Mouse (Mus musculus) MEL-GATA-1-ER (cell line): ENCODE results near the gene Psmb11.
A peak's percentile ranks its signal among the peaks of the same experiment; 100 is the strongest.

ENCODE experiments used
- DNase-seq: peaks from one replicate; pipeline ENCODE4 v3.0.0-alpha.2; 2012; ENCODE audit warnings: low read depth; ENCODE audit errors: extremely low read depth

The Psmb11 gene

DNA sequence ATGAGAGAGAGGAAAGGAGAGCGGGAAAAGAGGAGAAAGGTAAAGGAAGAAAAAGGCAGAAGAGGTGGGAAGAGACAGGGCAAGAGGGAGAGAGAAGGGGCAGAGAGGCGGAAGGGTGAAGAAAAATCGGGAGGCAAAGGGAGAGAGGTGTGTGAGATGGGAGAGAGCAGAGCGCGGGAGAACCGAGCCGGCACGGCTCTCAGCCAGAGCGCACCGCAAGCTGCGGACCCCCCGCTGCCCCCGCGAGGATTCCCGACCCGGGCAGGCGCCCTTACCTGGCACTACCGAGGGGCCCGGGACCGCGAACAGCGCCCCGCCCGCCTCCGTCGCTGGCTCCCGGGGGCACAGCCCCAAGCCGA is 19.7 kb downstream of the Psmb11 start, which contains the start of gene Gm17606:
Gene Gm17606 (plus strand): TSS at position 7 of the 359 bp plus-strand sequence.
- DNase-seq = no peak

DNA sequence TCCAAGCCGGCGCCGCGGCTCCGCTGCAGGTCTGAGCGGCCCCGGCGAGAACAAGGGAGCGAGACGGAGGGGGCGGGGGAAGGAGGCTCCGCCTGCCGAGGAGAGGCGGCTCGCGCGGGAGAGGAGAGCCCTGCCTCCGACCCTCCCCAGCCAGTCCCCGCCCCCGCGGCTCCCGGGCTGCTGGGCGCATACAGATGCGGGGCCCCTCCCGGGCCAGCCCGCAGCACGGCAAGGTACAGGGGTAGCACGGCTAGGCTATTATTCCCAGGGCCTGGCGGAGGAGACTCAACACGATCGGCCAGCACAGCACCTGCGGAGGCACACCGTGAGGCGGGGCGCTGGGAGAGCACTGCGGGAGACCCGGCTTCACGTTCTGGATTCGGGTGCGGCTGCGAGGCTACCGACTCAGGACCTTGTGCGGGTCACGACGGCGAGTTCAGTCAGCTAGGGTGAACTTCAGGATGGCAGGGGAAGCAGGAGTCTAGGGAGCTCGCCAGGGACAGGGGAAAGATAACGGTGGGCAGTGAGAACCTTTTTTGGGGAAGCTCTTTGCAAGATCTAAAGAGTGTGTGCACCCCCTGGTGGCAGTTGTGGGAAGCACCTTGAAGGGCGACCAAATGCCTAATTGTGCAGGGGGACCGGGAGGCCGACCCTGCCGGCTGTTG is 20.2 kb downstream of the Psmb11 start, which contains the start of gene Cdh24:
Gene Cdh24 (minus strand): TSS at position 60 of the 665 bp plus-strand sequence.
- DNase-seq = peak; percentile 71

DNA sequence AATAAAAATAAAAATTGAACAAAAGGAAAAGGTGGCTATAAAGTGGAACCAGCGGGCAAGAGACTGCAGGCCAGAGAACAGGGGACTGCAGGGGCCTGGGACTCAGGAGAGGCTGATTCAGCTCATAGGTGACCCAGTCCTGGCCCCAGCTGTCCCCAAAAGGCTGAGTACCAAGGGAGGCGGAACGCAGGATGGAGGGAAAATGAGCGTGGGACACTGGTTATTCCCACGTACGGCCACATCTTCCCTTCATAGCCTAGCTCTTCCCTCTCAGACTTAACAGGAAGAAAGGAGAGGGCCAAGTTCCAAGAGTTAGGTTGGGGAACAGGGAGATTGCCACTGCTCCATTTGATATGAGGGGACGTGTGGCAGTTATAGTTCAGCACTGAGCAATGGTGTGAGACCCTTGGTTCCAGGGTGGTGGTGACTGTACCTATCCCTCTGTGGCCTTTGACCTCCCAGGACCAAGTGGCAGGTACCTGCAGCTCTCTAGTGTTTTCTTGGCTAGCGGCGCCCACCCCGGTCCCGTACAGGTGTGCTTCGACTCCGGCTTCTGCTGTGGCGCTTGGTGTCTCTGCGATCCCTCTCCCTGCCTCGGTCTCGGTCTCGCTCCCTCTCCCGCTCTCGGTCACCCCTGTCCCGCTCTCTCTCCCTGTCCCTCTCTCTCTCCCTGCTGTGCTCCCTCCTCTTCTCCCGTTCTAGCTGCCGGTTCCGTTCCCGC is 21.2 kb downstream of the Psmb11 start:
- DNase-seq = no peak

DNA sequence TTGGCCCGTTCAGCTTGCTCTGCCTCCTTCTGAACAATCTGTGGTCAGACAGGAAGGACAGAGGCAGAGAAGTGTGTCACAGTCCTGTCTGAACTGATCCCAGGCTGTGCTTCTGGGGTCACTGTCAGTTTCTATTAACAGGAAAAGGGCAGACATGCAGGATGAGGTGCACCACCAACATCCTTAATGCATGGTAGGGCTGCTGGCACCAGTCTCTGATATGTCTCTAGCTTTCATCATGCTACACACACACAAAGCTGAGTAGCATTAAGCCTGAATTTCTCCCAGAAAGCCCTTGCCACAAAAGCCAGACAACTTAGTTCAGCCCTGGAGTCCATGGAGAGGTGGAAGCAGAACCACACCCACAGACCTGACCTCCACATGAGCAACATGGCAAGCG is 21.8 kb downstream of the Psmb11 start:
- DNase-seq = no peak

DNA sequence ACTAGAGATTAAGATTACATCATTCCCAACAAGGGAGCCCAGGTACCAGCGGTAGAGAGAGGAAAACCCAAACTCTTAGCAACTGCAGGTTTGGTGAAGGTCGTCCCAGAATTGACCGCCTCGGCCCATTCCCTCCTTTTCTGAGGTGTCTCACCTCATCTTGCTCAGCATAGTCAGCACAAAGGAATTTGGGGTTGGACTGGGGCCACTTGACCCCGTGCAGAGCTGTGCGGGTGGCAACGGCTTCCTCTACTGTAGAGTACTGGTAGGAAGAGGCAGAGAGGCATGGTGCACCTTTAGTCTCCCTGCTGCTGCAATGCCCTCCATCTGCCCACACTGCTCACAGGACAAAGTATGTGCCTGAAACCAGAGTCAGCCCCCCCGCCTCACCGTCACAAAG is 23.1 kb downstream of the Psmb11 start:
- DNase-seq = no peak

DNA sequence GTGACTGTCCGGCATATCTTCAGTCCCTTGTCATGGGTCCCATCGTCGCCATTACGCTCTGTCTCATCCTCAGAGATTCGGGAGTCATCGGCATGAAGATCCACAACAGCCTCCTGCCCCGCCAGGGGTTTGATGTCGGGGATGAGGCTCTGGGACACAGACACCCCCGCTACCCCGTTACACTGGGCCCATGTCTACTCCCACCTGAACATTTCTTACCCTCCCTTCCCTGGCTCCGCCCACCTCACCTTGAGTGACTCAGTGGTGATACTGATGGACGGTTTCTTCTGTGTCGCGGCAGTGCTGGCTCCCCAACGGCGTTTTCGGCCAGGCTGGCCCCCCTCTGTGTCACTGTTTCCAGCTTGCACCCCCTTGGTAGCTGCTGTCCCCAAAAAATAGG is 25.2 kb downstream of the Psmb11 start:
- DNase-seq = no peak

DNA sequence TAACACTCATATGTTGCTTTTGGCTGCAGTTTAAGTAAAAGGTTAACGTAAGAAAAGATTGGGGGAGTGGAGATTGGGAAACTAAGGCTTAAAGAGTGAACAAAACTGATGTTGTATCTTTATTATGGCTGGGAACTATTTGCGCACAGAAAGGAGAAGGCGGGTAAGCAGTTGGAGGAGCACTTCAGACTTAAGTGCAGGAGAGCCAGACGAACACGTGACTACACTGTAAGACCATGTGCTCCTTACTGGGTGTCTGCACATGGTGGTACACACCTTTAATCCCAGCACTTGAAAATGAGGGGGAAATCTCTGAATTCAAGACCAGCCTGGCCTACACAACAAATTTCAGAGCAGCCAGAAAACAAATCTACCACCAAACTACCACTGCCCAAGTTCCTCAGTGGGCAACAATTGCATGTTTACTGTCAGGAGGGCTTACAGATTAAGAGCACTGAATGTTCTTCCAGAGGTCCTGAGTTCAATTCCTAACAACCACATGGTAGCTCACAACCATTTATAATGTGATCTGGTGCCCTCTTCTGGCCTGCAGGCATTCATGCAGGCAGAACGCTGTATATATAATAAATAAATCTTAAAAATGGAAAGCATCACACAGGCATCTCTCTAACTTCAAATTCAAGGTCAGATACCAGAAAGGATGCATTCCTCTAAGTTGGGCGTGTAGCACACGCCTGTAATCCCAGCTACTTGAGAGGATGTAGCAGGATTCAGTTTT is 25.8 kb downstream of the Psmb11 start:
- no peak for DNase-seq

DNA sequence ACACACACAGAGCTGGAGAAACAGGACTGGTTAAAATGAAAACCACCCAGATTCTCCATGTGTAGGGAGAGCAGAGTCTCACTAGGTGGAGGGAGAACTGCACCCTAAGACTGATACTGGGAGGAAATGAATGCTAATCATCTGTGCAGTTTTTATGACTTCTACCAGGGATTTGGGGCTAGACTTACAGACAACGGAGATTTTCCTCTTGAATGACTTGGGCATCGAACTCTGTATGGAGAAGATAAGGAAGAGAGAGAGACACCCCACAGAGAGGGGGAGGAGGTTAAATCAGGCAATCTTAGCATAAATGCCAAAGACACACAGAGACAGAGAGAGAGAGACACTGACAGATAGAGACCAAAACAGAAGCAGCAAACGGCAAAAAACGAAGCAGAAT is 26.7 kb downstream of the Psmb11 start:
- no peak for DNase-seq

DNA sequence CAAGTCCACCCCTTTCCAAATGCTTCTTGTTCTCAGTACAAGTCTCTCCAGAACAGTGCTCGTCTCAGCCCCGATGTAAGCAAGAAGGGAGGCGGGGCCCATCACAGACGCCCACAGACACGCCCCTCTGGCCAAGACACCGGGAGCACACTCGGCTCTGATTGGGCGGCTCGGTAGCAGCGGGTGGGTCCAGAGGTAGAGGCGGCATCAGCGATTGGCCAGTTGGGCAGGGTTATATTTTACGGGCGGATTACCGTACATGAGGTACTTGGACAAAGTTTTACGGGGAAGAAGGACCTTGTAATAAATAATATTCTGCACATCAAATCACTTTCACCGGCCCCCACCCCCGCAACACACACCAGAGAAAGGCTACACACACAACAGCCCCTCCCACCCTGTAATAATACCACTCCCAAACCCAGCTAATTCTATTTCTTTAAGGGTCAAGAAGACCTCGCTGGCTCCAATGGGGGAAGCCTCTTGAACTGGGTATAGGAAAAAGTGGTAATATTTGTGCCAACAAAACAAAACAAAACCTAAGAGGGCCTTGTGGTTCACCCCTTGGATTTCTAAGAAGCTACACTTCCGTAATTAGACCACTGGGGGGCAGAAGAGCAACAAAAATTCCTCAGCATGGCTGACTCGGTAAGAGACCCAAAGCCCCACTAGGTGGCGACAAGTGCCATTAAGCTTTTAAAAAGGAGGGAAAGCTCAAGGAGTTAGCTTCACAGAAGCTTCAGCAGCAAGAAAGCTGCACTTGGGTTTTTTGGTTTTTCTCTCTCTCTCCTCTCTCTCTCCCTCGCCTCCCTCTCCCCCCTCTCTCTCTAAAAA is 29.6 kb downstream of the Psmb11 start:
- peak; percentile 82 for DNase-seq

DNA sequence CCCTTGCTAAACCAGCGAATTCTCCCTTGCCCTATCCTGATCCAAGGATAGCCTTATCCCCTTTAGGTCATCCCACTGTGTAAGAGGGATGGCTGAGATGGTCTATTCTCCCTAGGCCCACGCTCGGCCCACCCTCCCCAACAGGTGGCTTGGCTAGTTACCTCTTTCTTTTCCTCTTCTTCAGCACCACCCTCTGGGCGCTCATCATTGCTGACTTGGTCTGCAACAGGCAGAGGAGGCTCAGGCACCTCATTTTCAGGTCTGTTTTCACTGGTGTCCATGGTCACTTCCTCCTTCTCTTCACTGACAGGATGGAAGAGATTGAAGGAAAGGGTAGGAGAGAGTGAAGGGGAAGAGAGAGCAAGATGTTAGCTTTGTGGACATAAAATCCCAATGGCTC is 30.3 kb downstream of the Psmb11 start:
- no peak for DNase-seq

DNA sequence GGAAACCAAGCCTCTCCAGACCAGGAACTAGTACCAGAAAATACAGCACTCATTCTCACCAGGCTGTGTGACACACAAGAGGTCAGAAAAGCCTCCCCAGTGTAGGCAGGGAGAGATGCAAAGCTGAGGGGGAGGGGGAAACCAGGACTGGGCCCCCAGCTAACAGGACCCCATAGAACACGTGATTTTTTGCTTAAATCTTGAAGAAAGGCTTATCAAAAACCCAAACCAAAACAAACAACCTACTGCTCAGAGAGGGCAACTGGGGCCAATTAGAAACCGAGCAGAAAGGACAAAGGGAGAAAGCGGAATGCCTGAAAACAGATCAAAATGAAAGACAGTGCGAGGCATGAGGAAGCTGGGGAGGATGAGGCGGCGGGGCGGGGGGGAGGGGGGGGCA is 31.6 kb downstream of the Psmb11 start:
- no peak for DNase-seq

DNA sequence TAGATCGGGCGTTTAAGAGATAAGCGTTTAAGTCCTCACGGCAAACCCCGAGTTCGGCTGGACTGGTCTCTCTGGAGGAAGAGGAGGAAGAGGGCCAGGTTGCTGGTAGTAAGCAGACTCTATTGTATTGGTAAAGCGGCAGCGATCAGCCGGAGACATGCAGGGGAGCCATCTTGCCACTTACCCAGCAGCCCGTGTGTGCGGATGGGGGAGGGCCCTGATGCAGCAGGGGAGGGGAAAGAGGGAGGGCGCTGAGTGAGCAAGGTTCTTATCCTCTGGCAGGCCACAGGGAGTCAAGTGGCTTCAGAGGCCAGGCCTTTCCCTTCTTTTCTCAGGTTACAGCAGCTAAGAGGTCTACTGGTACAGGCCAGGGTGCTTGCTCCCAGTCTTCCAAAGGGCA is 32.3 kb downstream of the Psmb11 start:
- DNase-seq = peak; percentile 75

DNA sequence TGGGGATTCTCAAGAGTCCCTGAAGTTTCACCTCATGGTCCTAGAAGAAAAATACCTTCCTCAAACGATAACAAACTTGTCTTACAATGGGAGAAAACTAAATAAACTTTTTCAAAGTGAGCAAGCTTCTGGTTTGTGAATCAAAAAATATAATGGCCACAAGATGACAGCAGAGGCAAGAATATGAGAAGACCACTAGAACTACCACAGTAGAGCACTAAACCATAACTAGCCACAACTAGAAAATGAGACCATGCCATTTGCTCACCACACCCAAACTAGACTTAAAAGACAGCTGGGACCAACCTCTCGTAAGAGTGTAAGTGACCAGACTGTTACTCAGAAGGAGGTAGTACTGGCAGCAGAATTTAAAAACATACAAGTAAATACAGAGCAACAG is 38.8 kb downstream of the Psmb11 start:
- DNase-seq = no peak

DNA sequence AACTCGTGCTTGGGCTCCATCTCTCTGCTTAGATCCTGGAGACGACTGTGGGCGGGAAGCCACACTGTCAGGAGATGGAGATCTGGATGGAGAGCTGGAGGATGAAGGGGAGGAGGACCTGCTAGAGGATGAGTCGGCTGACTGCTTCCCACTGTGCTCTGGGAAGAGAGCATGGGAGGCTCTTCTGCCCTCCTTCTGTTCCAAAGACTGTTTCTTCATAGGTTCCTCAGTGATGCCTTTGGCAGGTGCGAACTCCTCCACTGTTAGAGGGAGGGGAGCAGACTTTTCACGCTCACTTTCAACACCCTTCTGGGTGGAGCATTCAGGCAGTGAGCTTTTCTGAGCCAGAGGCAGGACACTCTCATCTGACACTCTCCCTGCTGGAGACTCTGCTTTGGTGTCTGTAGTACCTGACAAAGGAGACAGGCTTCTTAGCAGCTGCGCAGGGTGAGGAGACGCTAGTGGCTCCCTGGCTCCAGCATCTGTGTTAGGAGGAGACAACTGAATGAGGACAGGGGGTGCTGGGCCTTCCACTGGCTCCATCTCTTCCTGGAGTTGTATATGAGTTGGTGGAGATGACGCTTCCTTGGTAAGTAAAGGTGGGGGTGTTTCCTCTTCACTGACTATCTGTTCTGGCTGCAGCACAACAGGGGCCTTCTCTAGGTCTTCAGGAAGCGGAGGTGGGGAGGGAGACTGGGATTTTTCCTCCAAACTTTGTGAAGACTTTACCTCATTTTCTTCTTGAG is 43.4 kb downstream of the Psmb11 start:
- no peak for DNase-seq

DNA sequence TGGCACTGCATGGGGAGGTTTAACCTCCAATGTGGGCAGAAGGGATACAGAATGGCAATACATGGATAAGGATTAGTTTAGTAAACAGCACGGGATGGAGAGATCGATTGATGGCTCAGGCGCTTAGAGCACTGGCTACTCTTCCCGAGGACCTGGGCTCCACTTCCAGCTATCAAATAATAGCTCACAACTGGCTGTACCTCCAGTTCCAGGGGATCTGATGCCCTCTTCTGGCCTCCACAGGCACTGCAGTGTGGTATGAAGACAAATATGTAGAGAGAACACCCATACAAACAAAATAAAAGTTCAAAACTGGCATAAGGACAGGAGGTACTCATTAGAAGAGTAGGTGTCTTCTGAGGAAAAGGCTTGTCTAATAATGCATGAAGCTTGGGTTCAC is 48.1 kb downstream of the Psmb11 start:
- peak; percentile 24 for DNase-seq

DNA sequence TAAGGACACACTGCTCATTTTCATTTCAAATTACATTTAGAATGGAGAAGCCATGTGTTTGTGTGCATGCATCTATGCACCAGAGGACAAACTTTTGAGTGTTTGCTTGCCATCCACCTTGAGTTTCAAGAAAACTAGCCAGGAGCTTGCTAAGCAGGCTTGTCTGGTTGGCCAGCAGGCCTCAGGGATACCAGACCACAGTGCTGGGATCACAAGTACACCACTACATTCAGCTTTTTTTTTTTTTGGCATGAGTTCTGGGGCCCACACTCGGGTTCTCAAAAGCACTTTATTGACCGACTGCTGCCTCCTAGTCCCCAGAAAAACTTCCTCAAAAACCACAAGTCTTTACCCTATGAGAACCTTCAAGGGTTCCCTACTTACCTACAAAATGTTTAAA is 53.1 kb downstream of the Psmb11 start:
- DNase-seq = no peak

DNA sequence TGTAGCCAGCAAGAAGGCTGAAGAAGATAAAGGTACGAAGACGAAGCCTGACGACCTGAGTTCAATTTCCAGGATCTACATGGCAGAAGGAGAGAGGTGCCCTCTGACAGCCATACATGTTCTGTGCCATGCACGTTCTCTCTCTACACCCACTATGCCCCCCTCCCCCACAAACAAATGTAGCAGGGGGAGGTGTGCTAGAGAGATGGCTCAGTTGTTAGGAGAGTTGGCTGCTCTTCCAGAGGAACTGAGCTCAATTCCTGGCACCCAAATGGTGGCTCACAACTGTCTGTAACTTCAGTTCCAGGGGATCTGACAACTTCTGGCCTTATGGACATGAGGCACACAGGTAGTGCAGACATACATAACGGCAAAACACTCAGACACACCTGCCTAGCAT is 55.1 kb downstream of the Psmb11 start:
- no peak for DNase-seq

DNA sequence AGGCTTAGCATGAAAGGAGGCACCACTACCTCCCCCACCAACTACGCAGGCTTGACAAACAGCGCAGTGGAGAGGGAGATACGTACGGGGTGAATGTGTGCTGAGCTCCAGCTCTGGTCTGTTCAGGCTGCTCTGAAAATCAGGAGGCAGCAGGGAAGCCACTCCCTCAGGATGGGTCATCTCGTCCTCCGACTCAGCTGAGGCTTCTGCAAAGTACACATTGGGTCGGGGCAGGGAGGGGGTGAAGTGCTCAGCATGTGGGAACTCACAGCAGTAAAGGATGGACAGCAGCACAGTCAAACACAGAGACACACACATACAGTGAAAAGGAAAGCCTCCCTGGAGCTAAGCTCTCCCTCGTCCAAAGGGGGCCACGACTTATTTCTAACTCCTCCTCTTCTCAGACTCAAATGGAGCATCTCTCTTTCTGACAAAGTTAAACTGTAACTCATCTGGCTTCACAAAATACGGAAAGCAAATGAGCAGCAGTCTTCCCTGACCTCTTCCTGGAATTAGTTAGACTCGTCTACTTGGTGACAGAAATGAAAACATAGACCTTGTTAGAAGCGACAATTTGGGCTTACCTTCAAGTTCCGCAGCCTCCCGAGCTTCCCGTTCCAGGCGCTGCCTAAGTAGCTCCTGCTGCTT is 57.5 kb downstream of the Psmb11 start:
- DNase-seq = no peak
